Mouse (Mus musculus) bone marrow, adult 2 months (tissue): ENCODE results near the gene Pde4d.

ENCODE experiments used
- CTCF ChIP-seq: fragments of 200-500 bp; IDR thresholded peaks from 2 replicates; pipeline ENCODE4 v1.5.1; 2011; ENCODE audit warnings: low read length, control low read depth; ENCODE audit not compliant: control insufficient read depth, insufficient read depth
- POLR2A ChIP-seq: fragments of 200-500 bp; IDR thresholded peaks from 2 replicates; pipeline ENCODE4 v1.6.1; 2011; ENCODE audit warnings: low read depth, mild to moderate bottlenecking, control low read depth, low read length, borderline replicate concordance; ENCODE audit not compliant: control insufficient read depth

DNA sequence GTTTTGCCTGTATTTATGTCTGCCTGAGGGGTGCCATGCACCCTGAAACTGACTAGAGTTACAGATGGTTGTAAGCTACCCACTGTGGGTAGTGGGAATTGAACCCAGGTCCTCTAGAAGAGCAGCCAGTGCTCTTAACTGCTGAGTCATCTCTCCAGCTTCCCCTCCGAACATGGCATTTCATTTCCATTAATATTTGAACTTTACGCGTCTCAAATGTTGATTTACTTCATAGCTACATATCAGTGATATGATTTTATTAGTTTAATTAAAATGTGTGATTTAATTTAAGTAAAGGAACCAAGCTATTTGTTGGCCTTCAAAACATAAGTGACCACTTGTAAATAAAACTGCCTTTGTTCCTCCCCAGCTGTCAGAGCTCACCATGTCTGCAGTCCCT is 1239.4 kb downstream of the Pde4d start:
- TF ChIP-seq CTCF (no peak), POLR2A (no peak)
